Mouse (Mus musculus) mouse trophoblast stem cell (cell line): ENCODE measurements around the gene Tmprss6.

Experiments used
- in situ Hi-C, 2 experiments: fragments of 300-500 bp; cut with MseI, MboI; formaldehyde crosslinking; loops; 2 replicates in 1 of 2; 3 replicates in 1 of 2; pipeline ENCODE4 v1.15.1; 2025

The Tmprss6 gene

GRCm38 (mm10) chr15:78482518-78482917, 14.1 kb upstream of the Tmprss6 start:
- in situ Hi-C loops = no loop called here

DNA sequence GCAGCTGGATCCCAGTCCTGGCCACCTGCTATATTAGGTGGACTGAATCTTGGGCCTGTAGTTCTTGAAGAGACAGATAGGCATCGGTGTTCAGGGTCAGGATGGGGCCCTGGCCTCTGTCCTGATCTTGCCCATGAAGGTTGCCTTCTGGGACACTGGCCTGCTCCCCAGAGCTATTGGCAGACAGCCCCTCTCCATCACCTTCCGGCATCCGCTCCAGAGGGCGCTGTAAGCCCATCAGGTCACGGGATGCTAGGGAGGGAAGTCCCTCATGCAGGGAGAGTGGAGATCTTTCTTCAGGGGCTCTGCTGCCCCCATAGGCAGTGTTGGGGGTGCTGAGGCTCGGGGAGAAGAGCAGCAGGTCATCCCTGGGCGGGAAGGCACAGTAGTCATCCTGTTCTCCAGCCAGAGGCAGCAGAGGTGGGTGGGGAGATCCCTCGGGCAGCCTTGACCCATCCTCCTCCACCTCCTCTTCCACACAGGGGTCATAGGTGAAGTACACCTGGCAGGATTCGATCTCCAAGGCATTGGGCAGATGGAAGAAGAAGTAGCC, 13.1 kb upstream of the Tmprss6 start:
- in situ Hi-C loops = no loop called here

GRCm38 (mm10) chr15:78480991-78481390, 12.6 kb upstream of the Tmprss6 start:
- in situ Hi-C loops = no loop called here

- in situ Hi-C loops = no loop called here
These were observed 11.7 kb upstream of the Tmprss6 start for GRCm38 (mm10) chr15:78480111-78480510.

DNA sequence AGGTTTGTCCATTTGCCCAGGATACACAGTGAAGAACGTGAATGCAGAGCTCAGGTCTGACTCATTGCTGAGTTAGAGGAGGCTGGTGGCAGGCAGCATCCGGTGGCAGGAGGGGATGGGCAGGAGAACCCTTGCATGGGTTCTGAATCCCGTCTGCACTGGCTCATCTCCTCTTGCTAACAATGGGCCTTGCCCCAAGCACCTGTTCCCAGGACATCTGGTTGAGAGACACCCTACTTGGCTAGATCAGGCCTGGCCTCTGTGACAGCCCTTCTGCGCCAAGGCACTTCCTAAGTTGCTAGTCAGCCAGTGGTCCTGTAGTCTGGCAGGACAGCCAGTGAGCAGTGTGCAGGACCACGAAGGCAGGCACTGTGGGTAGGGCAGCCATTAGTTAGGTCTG, 11.0 kb upstream of the Tmprss6 start:
- in situ Hi-C loops = no loop called here

DNA sequence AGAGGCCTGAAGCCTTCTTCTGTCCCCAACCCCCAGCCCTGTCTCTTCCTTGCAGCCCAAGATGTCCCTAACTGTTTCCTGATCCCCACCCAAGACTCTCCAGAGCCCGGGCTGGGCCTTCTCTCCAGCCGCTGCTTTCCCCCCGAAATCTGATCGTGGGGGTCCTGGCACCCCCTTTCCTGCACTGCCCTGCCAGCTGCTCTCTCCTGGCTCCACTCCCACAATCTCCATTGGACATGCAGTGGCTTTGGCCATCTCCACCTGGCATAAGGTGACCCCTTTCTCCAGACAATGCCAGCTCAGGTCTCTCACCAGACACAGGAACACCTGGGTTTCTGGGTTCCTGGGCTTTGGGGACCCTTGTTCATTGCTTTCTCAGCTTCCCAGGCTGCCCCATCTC, 9.6 kb upstream of the Tmprss6 start:
- in situ Hi-C loops = no loop called here

- in situ Hi-C loops = no loop called here
These were observed 8.4 kb upstream of the Tmprss6 start for GRCm38 (mm10) chr15:78476878-78477277.

DNA sequence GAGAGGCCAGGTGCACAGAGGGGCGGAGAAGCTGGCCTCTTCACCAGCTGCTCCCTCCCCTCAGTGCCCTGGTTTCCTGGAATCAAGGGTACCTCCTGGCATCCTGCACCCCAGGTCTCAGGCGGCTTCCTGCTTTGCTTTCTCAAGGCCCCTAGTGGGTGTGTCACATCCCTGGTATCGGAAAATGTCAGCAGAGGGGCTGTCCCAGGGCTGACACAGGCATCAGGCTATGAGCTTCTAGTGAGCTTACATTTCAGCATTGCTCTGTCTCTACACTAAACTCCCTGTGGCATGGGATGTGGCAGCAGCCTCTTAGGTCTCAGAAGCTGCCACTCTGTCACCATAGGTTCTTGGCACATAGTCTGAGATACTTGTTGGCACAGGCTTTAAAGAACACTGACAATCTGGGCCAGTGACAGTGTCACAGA, 7.2 kb upstream of the Tmprss6 start:
- in situ Hi-C loops = no loop called here

DNA sequence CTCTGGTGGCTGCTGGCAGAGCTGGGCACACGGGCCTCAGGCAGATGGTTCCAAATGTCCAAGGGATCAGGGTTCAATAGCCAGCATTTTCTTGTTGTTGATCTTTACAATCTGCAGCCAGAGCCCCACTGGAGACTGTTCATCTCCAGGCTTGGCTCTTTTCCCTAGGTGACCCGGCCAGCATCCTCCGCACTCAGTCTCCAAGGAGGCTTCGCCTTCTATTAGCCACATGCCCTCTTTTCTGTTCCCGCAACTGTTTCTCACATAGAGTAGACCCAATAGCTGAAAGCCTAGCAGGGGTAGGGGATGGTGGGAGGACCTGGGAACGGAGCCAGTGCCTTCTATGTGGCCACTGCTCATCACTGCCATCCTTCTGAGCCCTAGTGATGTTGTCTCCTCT, 5.0 kb upstream of the Tmprss6 start:
- in situ Hi-C loops = no loop called here

DNA sequence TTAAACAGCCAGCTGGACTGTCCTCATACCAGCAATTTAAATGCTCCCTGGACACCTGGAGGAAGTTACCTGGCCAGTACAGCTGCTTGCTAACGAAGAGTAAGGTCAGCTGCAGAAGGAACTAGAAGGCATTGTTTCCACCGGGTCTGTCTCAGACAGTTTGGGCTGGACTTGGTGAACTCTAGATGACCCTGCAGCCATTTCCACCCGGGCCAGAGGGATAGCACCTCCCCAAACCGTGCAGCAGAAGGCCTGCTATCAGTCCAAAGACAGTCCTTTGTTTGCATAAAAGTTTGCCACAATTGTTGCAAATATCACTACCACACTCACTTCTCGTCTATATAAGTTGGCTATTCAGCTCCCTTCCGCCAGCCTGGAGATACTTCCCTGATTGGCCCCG, 3.5 kb upstream of the Tmprss6 start:
- in situ Hi-C loops = no loop called here

DNA sequence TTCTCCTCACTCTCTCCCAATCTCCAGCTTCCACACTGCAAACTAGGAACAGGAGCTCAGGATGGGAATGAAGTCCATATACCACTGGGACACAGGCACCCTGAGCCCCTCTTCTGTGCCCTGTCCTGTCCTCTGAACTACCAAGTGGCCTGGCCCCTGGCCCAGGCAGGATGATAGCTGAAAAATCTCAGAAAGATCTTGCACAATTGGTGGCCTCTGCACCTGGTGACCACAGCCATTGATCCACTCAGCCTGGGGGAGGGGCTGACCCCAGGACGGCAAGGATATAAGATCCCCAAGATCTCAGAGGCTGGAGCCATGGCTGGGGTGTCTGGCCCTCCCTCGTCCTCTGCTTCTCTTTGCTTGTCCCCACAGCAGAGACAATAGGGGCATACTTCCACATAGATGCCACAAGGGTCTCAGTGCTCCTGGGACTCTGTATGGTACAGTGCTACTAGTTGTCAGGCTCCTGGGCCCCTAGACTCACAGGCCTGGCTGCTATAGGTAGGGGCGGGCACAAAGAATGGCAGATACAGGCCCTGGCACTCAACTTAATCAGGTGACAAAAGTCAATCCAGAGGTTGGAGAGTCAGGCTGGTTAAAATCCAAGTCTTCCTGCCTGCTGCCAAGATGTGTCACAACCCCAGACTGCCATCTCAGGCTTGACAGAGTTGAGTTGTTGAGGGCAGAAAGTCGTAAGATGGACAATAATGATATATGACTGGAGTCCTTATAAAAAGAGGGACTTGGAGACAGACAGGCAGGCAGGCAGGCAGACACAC, 2.3 kb upstream of the Tmprss6 start:
- in situ Hi-C loops = no loop called here

GRCm38 (mm10) chr15:78467570-78467969, 864 bp downstream of the Tmprss6 start:
- in situ Hi-C loops = no loop called here

- in situ Hi-C loops = no loop called here
These were observed 1.6 kb downstream of the Tmprss6 start for GRCm38 (mm10) chr15:78466809-78467208.

DNA sequence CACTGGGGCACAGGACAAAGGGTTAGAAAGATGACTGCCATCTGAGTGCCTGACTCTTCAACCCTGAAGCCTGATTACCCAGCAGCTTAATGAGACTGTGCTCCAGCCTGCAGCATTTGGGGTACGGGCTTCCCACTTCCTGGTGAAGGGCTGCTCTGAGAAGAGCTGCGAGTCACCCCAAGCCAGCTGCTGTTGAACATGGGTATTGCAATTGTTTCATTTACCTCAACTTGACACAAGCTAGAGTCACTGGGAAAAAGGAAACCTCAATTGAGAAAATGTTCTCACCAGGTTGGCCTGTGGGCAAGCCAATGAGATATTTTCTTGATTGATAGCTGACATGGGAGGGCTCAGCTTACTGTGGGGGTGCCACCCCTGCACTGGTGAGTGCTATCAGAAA, 5.5 kb downstream of the Tmprss6 start:
- in situ Hi-C loops = no loop called here

GRCm38 (mm10) chr15:78457193-78457592, 11.2 kb downstream of the Tmprss6 start:
- in situ Hi-C loops = no loop called here

GRCm38 (mm10) chr15:78456051-78456450, 12.4 kb downstream of the Tmprss6 start:
- in situ Hi-C loops = no loop called here

GRCm38 (mm10) chr15:78455168-78455567, 13.3 kb downstream of the Tmprss6 start:
- in situ Hi-C loops = no loop called here

GRCm38 (mm10) chr15:78452929-78453328, 15.5 kb downstream of the Tmprss6 start:
- in situ Hi-C loops = no loop called here

- in situ Hi-C loops = no loop called here
These were observed 17.2 kb downstream of the Tmprss6 start for GRCm38 (mm10) chr15:78451201-78451600.

DNA sequence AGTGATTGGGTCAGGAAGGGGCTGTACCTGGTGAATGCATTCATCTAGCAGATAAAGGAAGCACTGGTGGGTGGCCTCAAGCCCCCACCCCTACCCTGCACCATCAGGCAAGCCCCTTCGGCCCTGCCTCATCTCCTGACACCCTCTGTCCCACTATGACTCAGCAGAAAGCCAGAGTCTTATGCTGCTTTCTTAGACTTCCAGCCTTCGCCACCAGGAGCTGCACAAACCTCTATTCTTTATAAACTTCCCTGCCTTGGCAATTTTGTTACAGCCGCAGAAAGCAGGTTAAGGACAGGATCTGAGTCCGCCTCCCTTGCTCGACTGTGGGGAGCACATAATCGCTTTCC, 18.0 kb downstream of the Tmprss6 start:
- in situ Hi-C loops = no loop called here

- in situ Hi-C loops = loop anchor here (5.0 kb wide), 1 partner anchor 82 kb away; the partner anchor contains the start of gene C1qtnf6 (in 2 of the 2)
These were observed 18.6 kb downstream of the Tmprss6 start for GRCm38 (mm10) chr15:78449694-78450418.

DNA sequence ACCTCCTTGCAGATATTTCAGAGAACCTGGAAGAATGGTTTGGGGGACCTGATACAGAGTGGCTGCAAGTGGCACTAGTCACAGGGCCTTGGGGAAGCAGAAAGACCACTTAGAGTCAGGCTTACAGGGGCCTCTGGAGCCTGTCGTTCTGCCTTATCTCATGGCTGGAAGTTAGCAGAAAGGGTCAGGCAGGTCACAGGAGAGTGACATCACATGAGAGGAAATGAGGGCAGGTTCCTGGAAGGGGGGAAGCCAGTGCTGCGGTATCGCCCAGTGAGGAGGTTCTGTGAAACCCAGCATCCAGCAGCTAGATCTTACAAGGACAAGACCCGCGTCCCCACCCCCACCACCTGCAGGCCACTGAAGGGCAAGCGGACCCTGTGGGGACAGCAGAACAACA, 19.3 kb downstream of the Tmprss6 start:
- in situ Hi-C loops = loop anchor here (5.0 kb wide), 1 partner anchor 83 kb away; the partner anchor contains the start of gene C1qtnf6 (in 2 of the 2)
